Mouse (Mus musculus): Measurements from ENCODE around the gene Dnaic1.

- TF ChIP-seq CTCF (IDR thresholded peaks at IDR 0.05; ENCODE audit: low read depth, low read length) (no peak), POLR2A (IDR thresholded peaks at IDR 0.05; ENCODE audit: borderline replicate concordance, low read depth, low read length) (no peak)
These were observed 48.9 kb upstream of the Dnaic1 start for GRCm38 (mm10) chr4:41520641-41521040.

All from bone marrow macrophage, adult 2 months (primary cell).